Mouse (Mus musculus): ENCODE data around the gene Nrf1.

GRCm38 (mm10) chr6:30078938-30079529, 31.2 kb downstream of the Nrf1 start:
- TF ChIP-seq CTCF (IDR thresholded peaks at IDR 0.05; ENCODE audit: insufficient read depth, low read depth, low read length) = no peak
- TF ChIP-seq POLR2A (IDR thresholded peaks at IDR 0.05; ENCODE audit: insufficient read depth, low read depth, low read length) = no peak

Measured in olfactory bulb, adult 2 months (tissue).